In the genomic region with DNA sequence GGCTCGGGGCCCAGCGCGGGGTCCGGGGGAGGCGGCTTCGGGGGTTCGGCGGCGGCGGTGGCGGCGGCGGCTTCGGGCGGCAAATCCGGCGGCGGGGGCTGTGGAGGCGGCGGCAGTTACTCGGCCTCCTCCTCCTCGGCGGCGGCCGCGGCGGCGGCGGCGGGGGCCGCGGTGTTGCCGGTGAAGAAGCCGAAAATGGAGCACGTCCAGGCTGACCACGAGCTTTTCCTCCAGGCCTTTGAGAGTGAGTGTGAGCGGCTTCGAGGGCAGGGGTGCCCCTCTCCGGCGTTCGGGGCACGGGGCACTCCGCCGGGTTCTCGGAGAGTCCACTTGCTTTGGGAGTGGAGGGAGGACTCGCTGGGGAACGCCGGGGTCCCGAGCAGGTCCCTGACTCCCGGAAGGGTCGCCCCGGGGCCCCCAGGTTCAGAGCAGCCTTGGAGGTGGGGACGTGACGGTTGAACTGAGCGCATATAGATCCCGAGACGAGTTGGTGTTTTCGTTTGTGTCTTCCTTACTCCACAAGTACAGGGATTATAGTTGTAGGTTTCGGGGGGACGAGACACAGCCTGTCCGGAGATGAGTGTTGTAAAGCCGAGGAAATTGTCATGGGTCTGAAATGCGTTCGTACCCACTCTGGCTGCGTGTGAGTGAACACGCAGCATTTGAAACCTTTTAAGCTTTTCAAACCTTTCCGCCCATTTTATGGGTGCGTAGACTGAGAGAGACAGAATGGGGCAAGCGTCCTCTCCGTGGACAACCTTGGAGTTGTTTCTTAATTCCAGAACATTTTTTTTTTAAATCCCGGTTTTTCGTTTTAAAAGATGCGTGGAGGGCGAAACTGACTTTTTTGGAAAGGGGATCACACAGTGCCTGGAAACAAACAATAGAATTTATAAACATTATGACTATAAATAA, we compare ENCODE assay signal across 8 mouse cellular contexts. TPM values are rescaled to one million over a fixed set of nuclear protein-coding genes. Genes with fewer than 3 reads are reported as not detected.
A peak's percentile ranks its signal among the peaks of the same experiment; 100 is the strongest.
DNase-seq lines count a peak whose midpoint lies in the region; ATAC-seq and TF ChIP-seq lines count a peak whose summit lies in the region.

No protein-coding gene starts in this region.

- H3K27me3 ChIP-seq in cerebellum, adult 2 months (ENCODE audit: control insufficient read depth, insufficient read depth, low read length) = no peaks in the 10 kb centered on the region
- no peaks in the 10 kb centered on the region for H3K27me3 ChIP-seq in forebrain, postnatal 0 days (ENCODE audit: insufficient read depth, low read length)
- no peaks in the 10 kb centered on the region for H3K27me3 ChIP-seq in limb, embryonic 14.5 days (ENCODE audit: control insufficient read depth, insufficient read depth, low read length)

- no peak for DNase-seq in cerebellum, adult 2 months
- no peak for DNase-seq in cerebellum, adult 11-12 months
- peak; percentile 27 to 72 for DNase-seq in spleen, postnatal 10 days (ENCODE audit: low spot score in 2 of 2)
- no peak for DNase-seq in spleen, adult 12 weeks (ENCODE audit: low spot score)
- peak; percentile 30 for DNase-seq in forebrain, postnatal 0 days
- DNase-seq in limb, embryonic 14.5 days (ENCODE audit: low spot score) = peak; percentile 22
- peak; percentile 49 for DNase-seq in naive thymus-derived CD4-positive, alpha-beta T cell, adult 2 months (ENCODE audit: low read depth)
- DNase-seq in right cerebral cortex, postnatal 10 days (ENCODE audit: low spot score in 2 of 2) = no peak

- under 1% methylated on average over 58 of the region's 74 CpGs for WGBS in cerebellum, adult 2 months
- under 1% methylated on average over 61 of the region's 74 CpGs for WGBS in forebrain, postnatal 0 days
- WGBS in limb, embryonic 14.5 days = under 1% methylated on average over 44 of the region's 74 CpGs

- no peak for TF ChIP-seq CTCF in cerebellum, adult 2 months (IDR thresholded peaks at IDR 0.05; ENCODE audit: borderline replicate concordance, insufficient read depth, low read depth, low read length)
- TF ChIP-seq CTCF in forebrain, postnatal 0 days (IDR thresholded peaks at IDR 0.05; ENCODE audit: low read depth) = no peak

- H3K36me3 ChIP-seq in forebrain, postnatal 0 days (ENCODE audit: insufficient read depth) = no peaks in the 10 kb centered on the region
- peaks cover 21% of the 10 kb centered on the region for H3K36me3 ChIP-seq in limb, embryonic 14.5 days (ENCODE audit: control insufficient read depth, insufficient read depth, low read length)

- H3K27ac ChIP-seq in cerebellum, adult 2 months (ENCODE audit: insufficient read depth, low read length) = 0 out of 2 replicates have a peak overlapping the region, but pooled peaks have one; percentile 4
- H3K27ac ChIP-seq in forebrain, postnatal 0 days (ENCODE audit: low read depth, low read length) = peak overlapping the region; percentile 91
- H3K27ac ChIP-seq in limb, embryonic 14.5 days (replicated peaks; ENCODE audit: low read depth, low read length) = peak overlapping the region; percentile 97

- no peaks in the 10 kb centered on the region for H3K9me3 ChIP-seq in forebrain, postnatal 0 days (ENCODE audit: low read length)
- H3K9me3 ChIP-seq in limb, embryonic 14.5 days (ENCODE audit: control insufficient read depth, low read length) = no peaks in the 10 kb centered on the region

- H3K4me2 ChIP-seq in forebrain, postnatal 0 days (ENCODE audit: low read depth) = peak overlapping the region; percentile 69
- peak overlapping the region; percentile 67 for H3K4me2 ChIP-seq in limb, embryonic 14.5 days (replicated peaks; ENCODE audit: low read depth, low read length, severe bottlenecking)

- no peak for TF ChIP-seq POLR2A in cerebellum, adult 2 months (IDR thresholded peaks at IDR 0.05; ENCODE audit: borderline replicate concordance, insufficient read depth, low read length)
- TF ChIP-seq POLR2A in limb, embryonic 14.5 days (IDR thresholded peaks at IDR 0.05; ENCODE audit: borderline replicate concordance, extremely low read depth, insufficient read depth, insufficient read length) = no peak

- ATAC-seq in forebrain, postnatal 0 days = peak; percentile 18; the same call in 1 of the 2 replicates
- no peak; the same call in 1 of the 2 replicates for ATAC-seq in limb, embryonic 14.5 days (ENCODE audit: low FRiP score, low read depth)

- no peaks in the 10 kb centered on the region for H3K4me1 ChIP-seq in cerebellum, adult 2 months (ENCODE audit: control insufficient read depth, insufficient read depth, low read length)
- no peaks in the 10 kb centered on the region for H3K4me1 ChIP-seq in forebrain, postnatal 0 days (ENCODE audit: insufficient read depth)
- peaks cover 3% of the 10 kb centered on the region; the same call in 1 of the 2 replicates for H3K4me1 ChIP-seq in limb, embryonic 14.5 days (ENCODE audit: control insufficient read depth, insufficient read depth, low read length)

- H3K9ac ChIP-seq in forebrain, postnatal 0 days = peak overlapping the region; percentile 67
- H3K9ac ChIP-seq in limb, embryonic 14.5 days (ENCODE audit: low read depth, low read length, severe bottlenecking) = peak overlapping the region; percentile 91

- peak overlapping the region; percentile 95 for H3K4me3 ChIP-seq in cerebellum, adult 2 months (replicated peaks; ENCODE audit: insufficient read depth, low read depth, low read length)
- peak overlapping the region; percentile 91 for H3K4me3 ChIP-seq in forebrain, postnatal 0 days (ENCODE audit: low read depth, low read length)
- H3K4me3 ChIP-seq in limb, embryonic 14.5 days (replicated peaks; ENCODE audit: low read length) = peak overlapping the region; percentile 96

RNA-seq across cellular contexts. Expression of gene Suz12, which starts 0.7 kb away (rescaled TPM):
- polyA plus RNA-seq in cerebellum, adult 2 months (2012; rRNA removed) = 23.4 and 25.7 TPM in 2 replicates
- 25.8 and 34.8 TPM in 2 replicates for total RNA-seq in forebrain, postnatal 0 days (2014; rRNA removed)
- 7.3 and 8.1 TPM in 2 replicates for polyA plus RNA-seq in forebrain, postnatal 0 days (2015; fragmentation: Nextera tagmentation; extraction: Ambion mirVana)
- polyA plus RNA-seq in limb, embryonic 14.5 days (2012; rRNA removed) = 26.0 and 28.5 TPM in 2 replicates
- 20.4 and 22.8 TPM in 2 replicates for polyA plus RNA-seq in limb, embryonic 14.5 days (2014; fragmentation: Nextera tagmentation; extraction: Ambion mirVana)

RNA-seq across cellular contexts. Expression of gene Utp6, which starts 31.4 kb away (rescaled TPM):
- polyA plus RNA-seq in cerebellum, adult 2 months (2012; rRNA removed) = 26.1 and 28.3 TPM in 2 replicates
- 30.7 and 37.5 TPM in 2 replicates for total RNA-seq in forebrain, postnatal 0 days (2014; rRNA removed)
- 18.5 and 29.4 TPM in 2 replicates for polyA plus RNA-seq in forebrain, postnatal 0 days (2015; fragmentation: Nextera tagmentation; extraction: Ambion mirVana)
- polyA plus RNA-seq in limb, embryonic 14.5 days (2012; rRNA removed) = 20.1 and 29.9 TPM in 2 replicates
- polyA plus RNA-seq in limb, embryonic 14.5 days (2014; fragmentation: Nextera tagmentation; extraction: Ambion mirVana) = 54.8 and 60.4 TPM in 2 replicates

Comparison
In these comparisons a context has a peak if more than half of its experiments do, and no peak if none do; other contexts are left out.
1. DNase-seq: peak in spleen, postnatal 10 days (2 of 2), forebrain, postnatal 0 days (single experiment), limb, embryonic 14.5 days (single experiment) and naive thymus-derived CD4-positive, alpha-beta T cell, adult 2 months (single experiment); none in cerebellum, adult 2 months (0 of 2), cerebellum, adult 11-12 months (single experiment), spleen, adult 12 weeks (single experiment) and right cerebral cortex, postnatal 10 days (0 of 2).
2. H3K27ac ChIP-seq: peak in every context shown above with its lines; median percentile 97 in limb, embryonic 14.5 days; 91 in forebrain, postnatal 0 days; 4 in cerebellum, adult 2 months.
3. Peak in every context shown above with its lines, with median percentiles within 50 percentile points of each other: H3K4me3 ChIP-seq.